Mouse (Mus musculus) ES-E14 (cell line): ENCODE data around the gene Gpam. TPM values are rescaled to one million over a fixed set of nuclear protein-coding genes. Genes with fewer than 3 reads are reported as not detected.

ENCODE experiments used
- DNase-seq: peaks from one replicate; pipeline ENCODE4 v3.0.0-alpha.2; 2013; ENCODE audit warnings: low read depth, low spot score
- H3K27ac ChIP-seq: 2 replicates; pipeline ENCODE4 v1.5.1; 2012; ENCODE audit warnings: low read depth, mild to moderate bottlenecking, low read length, moderate library complexity, mixed read lengths; ENCODE audit not compliant: poor library complexity, insufficient read depth, severe bottlenecking
- H3K36me3 ChIP-seq: 2 replicates; pipeline ENCODE4 v1.6.1; 2012; ENCODE audit warnings: mild to moderate bottlenecking, low read length, moderate library complexity, mixed read lengths; ENCODE audit not compliant: control insufficient read depth, poor library complexity, insufficient read depth, severe bottlenecking
- H3K4me1 ChIP-seq, 2 experiments: fragments of 150-350 bp in 1 of 2; sonication (generic) in 1 of 2; 2 replicates each; pipeline ENCODE4 v1.6.1; 2012; ENCODE audit warnings: low read length in 2 of 2, mild to moderate bottlenecking in 1 of 2, mixed read lengths in 1 of 2; ENCODE audit not compliant: control insufficient read depth in 2 of 2, insufficient read depth in 2 of 2, poor library complexity in 1 of 2
- H3K4me3 ChIP-seq, 2 experiments: fragments of 150-350 bp in 1 of 2; sonication (generic) in 1 of 2; 2 replicates each; pipeline ENCODE4 v1.5.1; 2012; ENCODE audit warnings: low read length in 2 of 2, low read depth in 1 of 2, mild to moderate bottlenecking in 1 of 2, mixed read lengths in 1 of 2; ENCODE audit not compliant: insufficient read depth in 1 of 2, poor library complexity in 1 of 2, severe bottlenecking in 1 of 2
- H3K9ac ChIP-seq: 2 replicates; pipeline ENCODE4 v1.6.1; 2012; ENCODE audit warnings: low read depth, mild to moderate bottlenecking, low read length, mixed read lengths; ENCODE audit not compliant: poor library complexity, insufficient read depth, severe bottlenecking
- H3K9me3 ChIP-seq: fragments of 150-350 bp; sonication (generic); 2 replicates; pipeline ENCODE4 v1.6.1; 2012; ENCODE audit warnings: low read depth, mild to moderate bottlenecking, low read length; ENCODE audit not compliant: control insufficient read depth, insufficient read depth
- CHD2 ChIP-seq: IDR thresholded peaks from 2 replicates; pipeline ENCODE4 v1.6.1; 2014; ENCODE audit warnings: mild to moderate bottlenecking, low read depth, low read length, inconsistent platforms
- HCFC1 ChIP-seq: IDR thresholded peaks from 2 replicates; pipeline ENCODE4 v1.6.1; 2012; ENCODE audit warnings: low read length, inconsistent platforms, borderline replicate concordance; ENCODE audit not compliant: insufficient read depth
- MAFK ChIP-seq: IDR thresholded peaks from 2 replicates; pipeline ENCODE4 v1.6.1; 2014; ENCODE audit warnings: mild to moderate bottlenecking, low read depth, low read length, inconsistent platforms; ENCODE audit not compliant: insufficient read depth
- ZC3H11A ChIP-seq: IDR thresholded peaks from 2 replicates; pipeline ENCODE4 v1.6.1; 2012; ENCODE audit warnings: low read depth, mild to moderate bottlenecking, inconsistent platforms, low read length, borderline replicate concordance
- ZNF384 ChIP-seq: IDR thresholded peaks from 2 replicates; pipeline ENCODE4 v1.6.1; 2012; ENCODE audit warnings: low read depth, low read length, inconsistent platforms
- in situ Hi-C, 2 experiments: fragments of 600-800 bp; cut with MboI; formaldehyde crosslinking; loops; one replicate each; pipeline ENCODE4 v1.15.1; 2025; ENCODE audit warnings: low sequenced_read_pairs in 2 of 2, inconsistent platforms in 1 of 2; ENCODE audit not compliant: unreplicated experiment in 2 of 2
- total RNA-seq: library from RNA; depleted of rRNA; stranded (reverse); fragments of 300-350 nt; gene quantifications from 2 replicates; pipeline ENCODE4 v1.2.3, GENCODE M21; 2012; rRNA removed

Gpam gene
- total RNA-seq, 1 experiment = 16.6 TPM

DNA sequence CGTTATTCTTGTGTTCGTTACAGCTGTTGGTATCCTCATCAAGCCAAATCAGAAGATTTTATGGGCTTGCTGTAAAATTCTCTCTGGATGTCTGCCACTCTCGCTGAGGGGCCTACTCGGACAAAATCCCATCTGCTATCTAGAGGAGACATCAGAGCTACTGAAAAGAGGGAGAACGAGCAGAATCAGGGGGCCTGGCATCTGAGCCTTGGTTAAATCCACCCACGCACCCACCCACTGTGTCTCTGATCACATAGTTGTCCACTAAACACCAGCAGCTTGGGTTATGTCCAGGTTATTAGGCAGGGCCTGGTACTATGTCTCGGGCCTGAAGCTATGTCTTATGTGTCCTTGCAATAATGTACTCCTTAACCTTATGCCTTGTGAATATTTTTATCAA is 89.6 kb downstream of the Gpam start:
- Histone ChIP-seq H3K9ac (no peak overlapping the region), H3K4me1 (no peaks in the 10 kb centered on the region), H3K9me3 (no peaks in the 10 kb centered on the region), H3K36me3 (no peaks in the 10 kb centered on the region), H3K4me3 (no peak overlapping the region), H3K27ac (no peak overlapping the region)
- TF ChIP-seq ZNF384 (no peak), MAFK (no peak), ZC3H11A (no peak), HCFC1 (no peak), CHD2 (no peak)
- in situ Hi-C loops = no loop called here
- no peak for DNase-seq

- Histone ChIP-seq H3K9me3 (no peaks in the 10 kb centered on the region), H3K4me3 (no peak overlapping the region), H3K9ac (no peak overlapping the region), H3K36me3 (no peaks in the 10 kb centered on the region), H3K27ac (no peak overlapping the region), H3K4me1 (no peaks in the 10 kb centered on the region)
- DNase-seq = no peak
- TF ChIP-seq ZC3H11A (no peak), HCFC1 (no peak), ZNF384 (no peak), CHD2 (no peak), MAFK (no peak)
- in situ Hi-C loops = no loop called here
These were observed 108.2 kb downstream of the Gpam start for GRCm38 (mm10) chr19:55018872-55019271.

Other genes starting within 250 kb of the Gpam start
- gene Tectb, start 53.5 kb upstream of the Gpam start, total RNA-seq = not detected in 2 replicates
- gene Gucy2g, start 114.0 kb upstream of the Gpam start, total RNA-seq = 0.09 and 0.21 TPM in 2 replicates
- 17.1 and 30.0 TPM in 2 replicates for gene Acsl5, start 124.7 kb upstream of the Gpam start, total RNA-seq
- gene Zdhhc6, start 188.8 kb upstream of the Gpam start, total RNA-seq = 56.8 and 64.3 TPM in 2 replicates
- gene Vti1a, start 189.1 kb upstream of the Gpam start, total RNA-seq = 13.3 and 14.9 TPM in 2 replicates